Mouse (Mus musculus) bone marrow macrophage, adult 2 months (primary cell): ENCODE results near the gene Rad18. TPM values are rescaled to one million over a fixed set of nuclear protein-coding genes. Genes with fewer than 3 reads are reported as not detected.
A peak's percentile ranks its signal among the peaks of the same experiment; 100 is the strongest.
"Not testable (repeated sequence)": the region's sequence is repeated elsewhere in the genome, so short reads cannot be mapped to it uniquely, and the experiment has no call there.

Experiments
- H3K27ac ChIP-seq: 2 replicates; pipeline ENCODE4 v1.5.1; 2012; ENCODE audit warnings: low read depth, low read length; ENCODE audit not compliant: insufficient read depth
- H3K4me1 ChIP-seq: 2 replicates; pipeline ENCODE4 v1.6.1; 2012; ENCODE audit warnings: low read length; ENCODE audit not compliant: control insufficient read depth, insufficient read depth
- H3K4me3 ChIP-seq: 2 replicates; pipeline ENCODE4 v1.5.1; 2012; ENCODE audit warnings: mild to moderate bottlenecking, low read length, moderate library complexity; ENCODE audit not compliant: insufficient read depth
- CTCF ChIP-seq: IDR thresholded peaks from 2 replicates; pipeline ENCODE4 v1.5.1; 2012; ENCODE audit warnings: low read depth, mild to moderate bottlenecking, low read length, moderate library complexity
- POLR2A ChIP-seq: IDR thresholded peaks from 2 replicates; pipeline ENCODE4 v1.6.1; 2012; ENCODE audit warnings: mild to moderate bottlenecking, low read depth, low read length, borderline replicate concordance
- polyA plus RNA-seq: library from polyadenylated mRNA; stranded (reverse); fragments of >200 nt; gene quantifications from 2 replicates; pipeline ENCODE4 v1.2.4, GENCODE M21; 2012; ENCODE audit not compliant: missing spikeins, insufficient read depth, insufficient read length

The Rad18 gene
- polyA plus RNA-seq, 1 experiment: 14.8 TPM

- H3K4me1 ChIP-seq: peaks cover 11% of the 10 kb centered on the region
- H3K27ac ChIP-seq: peak overlapping the region; percentile 34; the same call in 1 of the 2 replicates
- TF ChIP-seq CTCF: no peak
- TF ChIP-seq POLR2A: no peak
- H3K4me3 ChIP-seq: peak overlapping the region; percentile 33
These were observed 32.4 kb upstream of the Rad18 start for GRCm38 (mm10) chr6:112728760-112729422.

DNA sequence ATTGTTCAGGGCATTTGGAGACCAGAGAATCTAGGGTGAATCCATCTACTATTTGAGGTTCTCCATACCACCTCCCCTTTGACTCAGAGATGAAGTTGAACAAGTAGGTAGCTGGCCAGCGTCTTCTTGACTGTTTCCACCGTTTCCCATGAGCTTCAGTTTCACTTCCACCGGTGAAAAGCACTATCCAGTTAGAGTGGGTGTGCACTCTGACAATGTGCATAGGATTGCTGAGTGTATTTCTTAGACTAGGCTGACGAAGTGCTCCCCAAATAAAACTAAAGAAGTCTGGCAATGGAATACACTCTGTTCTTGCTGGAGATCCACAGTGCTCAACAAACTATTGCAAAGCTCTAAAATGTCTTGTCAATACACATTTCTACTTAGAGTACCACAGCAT lies 29.0 kb upstream of the Rad18 start:
- Histone ChIP-seq H3K4me3 (0 out of 2 replicates have a peak overlapping the region, but pooled peaks have one; percentile 22), H3K4me1 (peaks cover 16% of the 10 kb centered on the region), H3K27ac (no peak overlapping the region)
- no peak for TF ChIP-seq CTCF
- TF ChIP-seq POLR2A: no peak

GRCm38 (mm10) chr6:112720409-112721080 lies 24.1 kb upstream of the Rad18 start:
- Histone ChIP-seq H3K4me1 (peaks cover 10% of the 10 kb centered on the region), H3K27ac (no peak overlapping the region), H3K4me3 (no peak overlapping the region)
- TF ChIP-seq POLR2A (no peak), CTCF (no peak)

DNA sequence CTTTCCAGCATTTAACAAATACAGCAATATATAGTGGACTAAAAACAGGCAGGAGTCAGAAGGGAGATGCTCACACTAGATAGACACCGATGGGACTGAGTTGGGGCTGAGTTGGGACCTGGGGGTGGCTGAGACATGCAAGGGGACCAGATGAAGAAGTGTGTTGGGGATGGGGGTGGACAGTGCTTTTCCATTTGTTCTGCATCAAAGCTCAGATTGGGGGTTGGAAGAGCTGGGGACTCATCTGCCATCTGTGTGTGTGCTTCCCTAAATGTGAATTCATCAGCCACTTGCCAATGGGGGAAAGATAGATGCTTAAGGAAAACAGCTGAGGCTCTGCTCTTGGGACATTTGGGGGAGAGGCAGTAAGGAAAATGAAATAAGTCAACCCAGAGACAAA lies 23.5 kb upstream of the Rad18 start:
- H3K4me3 ChIP-seq: no peak overlapping the region
- TF ChIP-seq CTCF: no peak
- TF ChIP-seq POLR2A: no peak
- peaks cover 10% of the 10 kb centered on the region for H3K4me1 ChIP-seq
- no peak overlapping the region for H3K27ac ChIP-seq

GRCm38 (mm10) chr6:112717168-112717567 lies 20.7 kb upstream of the Rad18 start:
- Histone ChIP-seq H3K4me1 (peaks cover 10% of the 10 kb centered on the region), H3K4me3 (no peak overlapping the region), H3K27ac (no peak overlapping the region)
- peak; percentile 78; the same call in 1 of the 2 replicates for TF ChIP-seq CTCF
- no peak for TF ChIP-seq POLR2A

DNA sequence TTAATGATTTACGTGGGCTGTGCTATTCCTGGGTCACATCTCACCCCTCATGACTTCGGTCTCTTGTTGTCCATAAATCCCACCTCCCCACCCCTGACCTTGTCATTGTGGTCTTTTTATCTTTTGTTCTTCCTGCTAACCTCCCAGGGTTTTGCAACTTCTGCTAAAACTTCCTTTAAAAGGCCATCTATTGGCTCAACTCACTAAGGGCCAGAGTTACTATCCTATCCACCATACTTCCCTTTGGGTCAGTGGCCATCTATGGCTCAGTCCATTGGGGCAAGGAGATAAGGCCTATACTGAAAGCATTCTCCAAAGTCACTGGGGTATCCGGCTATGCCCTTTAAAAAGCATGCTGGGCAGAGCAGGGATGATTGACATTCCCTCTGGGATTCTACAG lies 17.5 kb upstream of the Rad18 start:
- Histone ChIP-seq H3K4me1 (peaks cover 5% of the 10 kb centered on the region), H3K27ac (no peak overlapping the region), H3K4me3 (no peak overlapping the region)
- no peak for TF ChIP-seq CTCF
- no peak for TF ChIP-seq POLR2A

- not testable (repeated sequence) for H3K4me1 ChIP-seq, H3K27ac ChIP-seq, H3K4me3 ChIP-seq
These were observed 5.8 kb upstream of the Rad18 start for GRCm38 (mm10) chr6:112702296-112702695.

DNA sequence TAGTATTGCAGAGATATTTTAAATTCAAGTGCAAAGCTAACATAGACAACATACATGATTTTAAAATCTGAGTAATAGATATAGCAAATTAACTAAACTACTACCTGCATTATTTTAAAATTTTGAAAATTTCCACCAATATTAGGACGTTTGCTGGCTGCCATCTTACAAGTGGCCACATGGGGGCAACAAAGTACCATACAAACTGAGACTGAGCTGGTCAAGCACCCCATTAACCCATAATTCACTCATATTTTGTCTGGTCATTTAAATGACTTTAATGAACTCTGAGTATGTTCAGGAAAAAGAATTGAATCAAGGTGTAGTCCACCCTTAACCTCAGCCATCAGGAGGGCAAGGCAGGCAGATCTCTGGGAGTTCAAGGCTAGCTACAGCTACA lies 3.9 kb upstream of the Rad18 start:
- H3K27ac ChIP-seq: no peak overlapping the region
- H3K4me1 ChIP-seq: peaks cover 5% of the 10 kb centered on the region
- no peak overlapping the region for H3K4me3 ChIP-seq
- no peak for TF ChIP-seq POLR2A
- no peak for TF ChIP-seq CTCF

GRCm38 (mm10) chr6:112699115-112699514 lies 2.6 kb upstream of the Rad18 start:
- H3K27ac ChIP-seq: no peak overlapping the region
- H3K4me1 ChIP-seq: peaks cover 5% of the 10 kb centered on the region
- H3K4me3 ChIP-seq: no peak overlapping the region
- no peak for TF ChIP-seq POLR2A
- TF ChIP-seq CTCF: no peak

- H3K4me1 ChIP-seq: peaks cover 5% of the 10 kb centered on the region
- TF ChIP-seq CTCF (no peak), POLR2A (no peak)
- H3K4me3 ChIP-seq: no peak overlapping the region
- no peak overlapping the region for H3K27ac ChIP-seq
These were observed 2.0 kb downstream of the Rad18 start for GRCm38 (mm10) chr6:112694492-112694891.
